Mouse (Mus musculus): ENCODE data around the gene Cdkn1a.
"Not testable (repeated sequence)": the region's sequence is repeated elsewhere in the genome, so short reads cannot be mapped to it uniquely, and the experiment has no call there.

Gene Cdkn1a

DNA sequence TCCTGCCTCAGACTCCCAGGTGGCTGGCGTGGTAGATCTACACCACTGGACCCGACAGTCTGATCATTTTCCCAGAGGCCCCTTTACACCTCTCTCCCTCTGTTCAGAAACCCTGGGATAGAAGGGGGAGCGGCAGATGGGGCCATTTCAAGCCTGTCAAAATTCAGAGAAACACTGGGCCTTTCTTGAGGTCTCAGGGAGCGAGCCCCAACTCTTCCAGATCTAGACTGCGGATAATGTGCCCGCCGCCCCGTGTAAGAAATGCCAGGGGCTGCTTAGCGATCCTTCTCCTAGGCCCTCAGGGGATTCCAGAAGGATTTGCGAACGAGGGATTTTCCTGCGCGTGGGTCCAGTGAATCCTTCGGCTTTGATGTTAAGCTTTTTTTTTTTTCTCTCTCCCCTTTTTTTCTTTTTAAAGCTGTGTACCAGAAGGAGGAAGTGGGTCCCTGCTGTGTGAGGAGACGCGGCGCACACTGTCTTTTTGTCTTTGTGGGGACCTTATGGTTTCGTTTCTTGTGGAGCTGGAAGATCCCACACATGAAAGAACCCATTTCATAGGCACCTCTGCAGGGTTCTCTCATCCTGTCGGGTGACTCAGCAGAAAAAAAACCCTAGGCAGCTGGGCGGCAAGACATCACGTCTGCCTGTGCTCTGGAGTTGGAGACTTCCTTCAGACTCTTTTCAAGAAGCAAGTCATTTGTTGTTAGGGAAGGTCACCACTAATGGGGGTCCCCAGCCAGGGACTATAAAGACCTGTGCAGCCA, 9.0 kb upstream of the Cdkn1a start:
- DNase-seq (ENCODE audit: low read depth, low spot score), result no peak

DNA sequence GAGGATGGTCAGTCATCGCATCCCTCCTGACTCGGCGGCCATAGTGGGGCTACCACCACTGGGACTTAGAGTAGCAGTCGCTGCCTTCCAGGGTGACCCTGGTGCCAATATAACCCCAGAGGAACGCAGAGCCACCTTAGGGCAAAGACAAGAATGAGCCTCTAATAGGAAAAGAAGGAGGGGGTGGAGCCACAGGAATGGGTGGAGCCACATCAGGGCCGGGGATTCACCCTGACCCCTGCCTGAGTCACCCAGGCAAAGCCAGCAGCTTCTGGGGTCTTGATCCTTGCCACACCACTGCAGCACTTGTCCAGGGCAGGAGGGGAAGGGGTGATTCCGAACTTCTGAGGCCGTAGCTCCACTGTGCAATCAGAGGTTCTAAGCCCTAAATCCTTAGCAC, 7.2 kb upstream of the Cdkn1a start:
- no peak for DNase-seq (ENCODE audit: low read depth, low spot score)

DNA sequence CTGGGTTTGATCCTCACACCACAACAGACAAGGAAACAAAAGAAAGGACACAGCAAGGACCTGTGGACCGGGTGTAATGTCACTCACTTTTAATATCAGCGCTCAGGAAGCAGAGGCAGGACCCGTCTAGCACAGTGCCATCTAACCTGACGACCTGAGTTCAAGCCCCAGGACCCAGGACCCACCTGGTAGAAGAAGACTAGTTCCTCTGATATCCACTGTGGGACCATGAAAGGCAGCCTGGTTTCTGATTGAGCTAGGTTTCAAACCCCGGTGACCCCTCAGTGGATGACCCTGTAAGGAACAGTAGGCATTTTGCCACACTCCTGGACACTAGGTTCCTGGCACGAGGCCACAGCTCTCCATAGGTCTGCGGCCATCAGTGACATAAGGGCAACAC, 6.1 kb upstream of the Cdkn1a start:
- no peak for DNase-seq (ENCODE audit: low read depth, low spot score)

DNA sequence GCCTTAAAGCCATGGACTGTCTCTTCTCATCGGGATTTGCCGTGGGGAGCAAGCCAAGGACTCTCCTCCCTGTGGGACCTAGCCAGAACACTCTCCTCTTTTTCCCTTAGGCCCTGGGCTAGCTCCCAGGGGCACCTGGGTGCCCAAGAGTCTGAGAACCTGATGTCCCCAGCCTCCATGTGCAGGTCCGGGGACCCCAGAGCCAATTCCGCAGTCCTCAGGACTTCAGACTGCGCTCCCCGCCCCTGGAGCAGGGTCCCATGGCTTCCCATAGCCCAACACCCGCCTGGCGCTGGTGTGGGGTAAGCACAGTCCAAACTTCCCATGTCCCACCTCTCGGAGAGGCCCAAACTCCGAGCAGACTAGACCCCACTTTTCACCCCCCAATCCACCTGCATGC, 5.5 kb upstream of the Cdkn1a start:
- no peak for DNase-seq (ENCODE audit: low read depth, low spot score)

DNA sequence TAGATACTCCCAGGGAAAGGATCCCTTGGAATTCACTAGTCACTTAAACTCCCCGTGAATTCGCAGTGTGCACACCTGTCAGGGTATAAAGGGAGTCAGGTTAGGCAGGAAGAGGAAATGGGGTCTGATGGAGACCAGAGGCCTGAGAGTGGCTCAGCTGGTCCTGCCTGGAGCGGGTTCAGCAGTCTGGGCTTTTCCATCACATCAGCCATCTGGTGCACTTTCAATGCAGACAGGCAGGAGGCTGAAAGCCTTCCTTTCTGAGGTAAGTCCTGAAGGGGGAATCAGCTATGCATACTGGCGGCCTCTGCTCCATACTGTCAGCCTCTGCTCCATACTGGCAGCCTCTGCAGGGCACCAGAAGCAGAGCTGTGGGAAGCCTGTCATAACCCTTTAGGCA, 3.9 kb upstream of the Cdkn1a start:
- DNase-seq (ENCODE audit: low read depth, low spot score), result no peak

DNA sequence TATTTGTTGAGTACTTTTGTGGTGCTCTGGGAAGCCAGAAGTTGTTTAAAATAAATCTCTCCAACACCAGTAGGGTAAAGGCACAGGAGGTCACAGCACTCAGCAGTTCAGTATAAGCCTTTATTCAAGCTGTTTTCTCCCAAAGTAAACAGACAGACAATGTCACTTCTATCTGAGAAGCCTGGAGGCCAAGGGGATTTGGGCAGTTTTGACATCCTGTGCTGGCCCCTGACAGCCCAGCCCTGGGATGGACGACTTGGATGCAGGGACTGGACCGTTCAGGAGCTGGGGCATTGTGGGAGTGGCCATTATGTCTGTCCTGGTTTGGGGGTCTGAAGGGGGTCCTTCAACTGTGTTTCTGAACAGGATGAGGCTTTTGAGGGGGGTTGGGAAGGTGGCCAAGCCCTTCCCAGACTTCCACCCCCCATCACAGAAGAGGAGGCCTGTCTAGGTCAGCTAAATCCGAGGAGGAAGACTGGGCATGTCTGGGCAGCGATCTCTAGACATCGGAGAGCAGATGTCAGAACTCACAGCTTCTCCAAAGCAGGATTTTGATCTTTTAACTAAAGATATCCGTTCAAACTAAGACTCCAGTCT, 670 bp downstream of the Cdkn1a start:
- DNase-seq (ENCODE audit: low read depth, low spot score), result no peak

GRCm38 (mm10) chr17:29092497-29092896, 1.7 kb downstream of the Cdkn1a start:
- DNase-seq (ENCODE audit: low read depth, low spot score), result no peak

GRCm38 (mm10) chr17:29093110-29093952, 2.6 kb downstream of the Cdkn1a start:
- DNase-seq (ENCODE audit: low read depth, low spot score), result peak; percentile 94

GRCm38 (mm10) chr17:29093961-29094309, 3.2 kb downstream of the Cdkn1a start:
- DNase-seq (ENCODE audit: low read depth, low spot score), result no peak

- DNase-seq (ENCODE audit: low read depth, low spot score), result no peak
Measured at GRCm38 (mm10) chr17:29094310-29095181, 3.8 kb downstream of the Cdkn1a start.

DNA sequence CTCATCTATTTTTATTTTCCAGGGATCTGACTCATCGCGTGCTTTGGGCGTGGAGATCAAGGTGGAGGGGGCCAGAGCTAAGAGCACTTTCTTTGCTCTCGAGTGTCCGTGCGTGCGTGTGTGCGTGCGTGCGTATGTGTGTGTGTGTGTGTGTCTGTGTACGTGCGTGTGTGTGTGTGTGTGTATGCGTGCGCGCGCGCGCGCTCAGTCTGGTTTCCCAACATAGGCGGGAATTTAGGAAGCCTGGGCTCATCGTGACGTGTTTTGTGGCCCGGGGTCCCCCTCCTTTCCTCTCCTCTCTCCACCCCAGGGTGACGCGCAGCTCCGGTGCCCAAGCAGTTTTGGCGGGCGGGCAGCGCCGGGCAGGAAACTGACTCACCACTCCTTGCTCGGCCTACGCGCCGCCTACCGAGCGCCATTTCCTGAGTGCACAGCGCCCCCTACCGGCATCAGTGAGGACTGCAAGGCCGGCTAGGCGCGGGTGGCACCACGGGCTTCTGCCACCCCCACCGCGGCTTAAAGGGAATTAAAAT, 4.5 kb downstream of the Cdkn1a start:
- no peak for DNase-seq (ENCODE audit: low read depth, low spot score)

DNA sequence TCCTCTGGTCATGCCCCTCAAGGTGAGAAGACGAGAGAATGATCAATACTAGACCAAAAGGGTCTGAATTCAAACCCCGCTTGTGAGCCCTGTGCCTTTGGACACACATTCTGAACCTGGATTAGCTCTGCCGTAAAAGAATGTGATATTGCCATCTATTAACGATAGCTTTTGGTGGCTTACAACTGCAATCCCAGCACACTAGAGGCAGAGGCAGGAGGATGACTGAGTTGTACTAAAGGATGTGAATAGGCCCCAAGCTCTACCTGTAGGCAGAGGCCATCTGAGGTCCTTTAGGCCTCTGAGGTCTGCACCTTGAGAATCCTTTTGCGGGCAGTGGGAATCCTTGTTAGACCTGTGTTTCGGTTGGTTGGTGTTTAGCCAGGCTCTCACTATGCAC, 5.5 kb downstream of the Cdkn1a start:
- DNase-seq (ENCODE audit: low read depth, low spot score), result no peak

- DNase-seq (ENCODE audit: low read depth, low spot score), result no peak
Measured at GRCm38 (mm10) chr17:29096851-29097561, 6.2 kb downstream of the Cdkn1a start.

DNA sequence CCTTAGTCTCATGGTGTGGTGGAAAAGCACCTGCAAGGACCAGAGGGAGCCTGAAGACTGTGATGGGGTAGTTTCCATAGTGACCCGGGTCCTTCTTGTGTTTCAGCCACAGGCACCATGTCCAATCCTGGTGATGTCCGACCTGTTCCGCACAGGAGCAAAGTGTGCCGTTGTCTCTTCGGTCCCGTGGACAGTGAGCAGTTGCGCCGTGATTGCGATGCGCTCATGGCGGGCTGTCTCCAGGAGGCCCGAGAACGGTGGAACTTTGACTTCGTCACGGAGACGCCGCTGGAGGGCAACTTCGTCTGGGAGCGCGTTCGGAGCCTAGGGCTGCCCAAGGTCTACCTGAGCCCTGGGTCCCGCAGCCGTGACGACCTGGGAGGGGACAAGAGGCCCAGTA, 7.5 kb downstream of the Cdkn1a start:
- no peak for DNase-seq (ENCODE audit: low read depth, low spot score)

DNA sequence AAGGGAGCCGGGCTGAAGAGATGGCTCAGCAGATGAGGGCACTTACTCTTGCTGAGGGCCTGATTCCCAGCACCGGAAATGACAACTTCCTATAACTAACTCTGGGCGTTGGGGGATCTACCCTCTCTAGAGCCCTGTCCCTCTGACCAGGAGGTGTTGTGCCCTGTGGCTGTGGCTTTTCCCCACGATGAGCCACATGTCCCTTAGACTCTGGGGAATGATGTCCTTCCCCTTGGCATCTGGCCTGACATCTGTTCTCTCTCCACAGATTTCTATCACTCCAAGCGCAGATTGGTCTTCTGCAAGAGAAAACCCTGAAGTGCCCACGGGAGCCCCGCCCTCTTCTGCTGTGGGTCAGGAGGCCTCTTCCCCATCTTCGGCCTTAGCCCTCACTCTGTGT, 8.3 kb downstream of the Cdkn1a start:
- no peak for DNase-seq (ENCODE audit: low read depth, low spot score)

DNA sequence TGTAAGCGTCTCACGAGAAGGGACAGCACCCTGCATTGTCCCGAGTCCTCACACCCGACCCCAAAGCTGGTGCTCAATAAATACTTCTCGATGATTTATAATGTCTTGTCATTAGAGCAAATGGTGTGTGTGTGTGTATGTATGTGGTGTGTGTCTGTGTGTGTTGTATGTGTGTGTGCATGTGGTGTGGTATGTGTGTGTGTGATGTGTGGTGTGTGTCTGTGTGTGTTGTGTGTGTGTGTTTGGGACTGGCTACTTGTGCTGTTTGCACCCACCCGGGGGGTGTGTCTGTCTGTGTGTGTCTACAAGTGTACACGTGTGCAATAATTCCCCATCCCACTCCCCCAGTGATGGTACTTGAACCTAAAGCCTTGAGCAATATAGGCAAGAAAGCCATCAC, 9.9 kb downstream of the Cdkn1a start:
- DNase-seq (ENCODE audit: low read depth, low spot score), result no peak

- not testable (repeated sequence) for DNase-seq (ENCODE audit: low read depth, low spot score)
Measured at GRCm38 (mm10) chr17:29110356-29110755, 19.6 kb downstream of the Cdkn1a start.

- no peak for DNase-seq (ENCODE audit: low read depth, low spot score)
Measured at GRCm38 (mm10) chr17:29111332-29111731, 20.6 kb downstream of the Cdkn1a start.

GRCm38 (mm10) chr17:29113591-29114352, 23.0 kb downstream of the Cdkn1a start, which contains the start of gene Rab44:
Rab44 (plus strand) TSS chr17:29114145.
- DNase-seq (ENCODE audit: low read depth, low spot score), result no peak

GRCm38 (mm10) chr17:29116023-29116422, 25.2 kb downstream of the Cdkn1a start:
- DNase-seq (ENCODE audit: low read depth, low spot score), result no peak

Data from WW6 (cell line).